Mouse (Mus musculus) liver, adult 2 months (tissue): ENCODE data around the gene Akr1b8. TPM values are rescaled to one million over a fixed set of nuclear protein-coding genes. Genes with fewer than 3 reads are reported as not detected.
"Not testable (repeated sequence)": the region's sequence is repeated elsewhere in the genome, so short reads cannot be mapped to it uniquely, and the experiment has no call there.

Experiments
- DNase-seq: peaks from one replicate; pipeline ENCODE4 v3.0.0-alpha.2; 2011; ENCODE audit warnings: low read depth, low spot score; ENCODE audit errors: extremely low read depth
- H3K27ac ChIP-seq: fragments of 200-500 bp; replicated peaks from 2 replicates; pipeline ENCODE4 v1.5.1; 2012; ENCODE audit warnings: low read depth, mild to moderate bottlenecking, control low read depth, inconsistent platforms, low read length; ENCODE audit not compliant: insufficient read depth
- H3K27me3 ChIP-seq: fragments of 200-500 bp; 2 replicates; pipeline ENCODE4 v1.6.1; 2012; ENCODE audit warnings: mild to moderate bottlenecking, moderate library complexity, low read length, inconsistent platforms; ENCODE audit not compliant: control insufficient read depth, insufficient read depth
- H3K36me3 ChIP-seq: fragments of 200-500 bp; 2 replicates; pipeline ENCODE4 v1.6.1; 2012; ENCODE audit warnings: low read length, inconsistent platforms; ENCODE audit not compliant: control insufficient read depth, insufficient read depth
- H3K4me1 ChIP-seq: fragments of 200-500 bp; 2 replicates; pipeline ENCODE4 v1.6.1; 2011; ENCODE audit warnings: low read length; ENCODE audit not compliant: control insufficient read depth, insufficient read depth
- H3K4me3 ChIP-seq: fragments of 200-500 bp; 2 replicates; pipeline ENCODE4 v1.5.1; 2011; ENCODE audit warnings: low read depth, mild to moderate bottlenecking, control low read depth, low read length, moderate library complexity; ENCODE audit not compliant: insufficient read depth
- H3K79me2 ChIP-seq: fragments of 200-500 bp; 2 replicates; pipeline ENCODE4 v1.6.1; 2012; ENCODE audit warnings: inconsistent platforms, mild to moderate bottlenecking, low read length, moderate library complexity; ENCODE audit not compliant: control insufficient read depth, insufficient read depth
- H3K9ac ChIP-seq: fragments of 200-500 bp; 2 replicates; pipeline ENCODE4 v1.6.1; 2012; ENCODE audit warnings: low read depth, mild to moderate bottlenecking, control low read depth, inconsistent platforms, low read length
- CTCF ChIP-seq: fragments of 200-500 bp; IDR thresholded peaks from 2 replicates; pipeline ENCODE4 v1.5.1; 2011; ENCODE audit warnings: low read depth, low read length, control low read depth
- POLR2A ChIP-seq: fragments of 200-500 bp; IDR thresholded peaks from 2 replicates; pipeline ENCODE4 v1.6.1; 2011; ENCODE audit warnings: low read length, control low read depth; ENCODE audit not compliant: insufficient read depth; ENCODE audit errors: extremely low read depth
- WGBS: fragments of 180-500 bp; shearing (Covaris S2); methylation state at CpG from one replicate; pipeline ENCODE4 v1.1.7; 2018; 5-methylcytosine and 5-hydroxymethylcytosine counted together
- polyA plus RNA-seq: library from polyadenylated mRNA; depleted of rRNA; stranded (reverse); fragments of >200 nt; gene quantifications from 2 replicates; pipeline ENCODE4 v1.2.3, GENCODE M21; 2012
- total RNA-seq: library from RNA; depleted of rRNA; stranded (reverse); fragments of >200 nt; gene quantifications from 2 replicates; pipeline ENCODE4 v1.2.3, GENCODE M21; 2014

The Akr1b8 gene
- total and polyA plus RNA-seq, 2 experiments = 1.5 to 4.4 TPM

GRCm38 (mm10) chr6:34367998-34368397, 14.1 kb downstream of the Akr1b8 start:
- peak overlapping the region; percentile 31 for H3K27ac ChIP-seq
- TF ChIP-seq CTCF (no peak), POLR2A (no peak)
- no peaks in the 10 kb centered on the region for H3K36me3 ChIP-seq
- H3K4me1 ChIP-seq = peaks cover 2% of the 10 kb centered on the region
- WGBS = 71% methylated on average over 9 of the region's 9 CpGs
- no peak overlapping the region for H3K4me3 ChIP-seq
- H3K9ac ChIP-seq = no peak overlapping the region
- no peaks in the 10 kb centered on the region for H3K79me2 ChIP-seq
- H3K27me3 ChIP-seq = no peaks in the 10 kb centered on the region
- DNase-seq = peak; percentile 44

- Histone ChIP-seq H3K36me3 (no peaks in the 10 kb centered on the region), H3K4me3 (no peak overlapping the region), H3K9ac (no peak overlapping the region), H3K4me1 (peaks cover 2% of the 10 kb centered on the region), H3K79me2 (no peaks in the 10 kb centered on the region), H3K27me3 (no peaks in the 10 kb centered on the region), H3K27ac (no peak overlapping the region)
- no peak for DNase-seq
- TF ChIP-seq POLR2A (no peak), CTCF (no peak)
- WGBS = 69% methylated on average over 8 of the region's 8 CpGs
These were observed 16.2 kb downstream of the Akr1b8 start for GRCm38 (mm10) chr6:34370081-34370480.

- no peak for TF ChIP-seq CTCF
- no peak for TF ChIP-seq POLR2A
- 21% methylated on average over 18 of the region's 18 CpGs for WGBS
- H3K9ac ChIP-seq = peak overlapping the region; percentile 40; the same call in 1 of the 2 replicates
- peak; percentile 54 for DNase-seq
- no peak overlapping the region for H3K27ac ChIP-seq
- H3K79me2 ChIP-seq = no peaks in the 10 kb centered on the region
- no peaks in the 10 kb centered on the region for H3K27me3 ChIP-seq
- H3K36me3 ChIP-seq = no peaks in the 10 kb centered on the region
- H3K4me1 ChIP-seq = peaks cover 2% of the 10 kb centered on the region
- H3K4me3 ChIP-seq = no peak overlapping the region; the same call in 1 of the 2 replicates
These were observed 17.9 kb downstream of the Akr1b8 start for GRCm38 (mm10) chr6:34371700-34372351.

GRCm38 (mm10) chr6:34373841-34374240, 19.9 kb downstream of the Akr1b8 start:
- 67% methylated on average over 7 of the region's 7 CpGs for WGBS
- no peak overlapping the region for H3K4me3 ChIP-seq
- H3K27ac ChIP-seq = no peak overlapping the region
- no peak overlapping the region for H3K9ac ChIP-seq
- no peaks in the 10 kb centered on the region for H3K79me2 ChIP-seq
- H3K36me3 ChIP-seq = no peaks in the 10 kb centered on the region
- no peaks in the 10 kb centered on the region for H3K27me3 ChIP-seq
- no peak for TF ChIP-seq POLR2A
- TF ChIP-seq CTCF = no peak
- DNase-seq = no peak
- peaks cover 2% of the 10 kb centered on the region; the same call in 1 of the 2 replicates for H3K4me1 ChIP-seq

- H3K27me3 ChIP-seq, H3K27ac ChIP-seq, H3K9ac ChIP-seq, H3K4me3 ChIP-seq, H3K4me1 ChIP-seq, H3K36me3 ChIP-seq, DNase-seq, H3K79me2 ChIP-seq: not testable (repeated sequence)
- WGBS = 87% methylated on average over 5 of the region's 5 CpGs
These were observed 22.0 kb downstream of the Akr1b8 start for GRCm38 (mm10) chr6:34375888-34376287.

- Histone ChIP-seq H3K9ac (no peak overlapping the region), H3K4me3 (no peak overlapping the region), H3K79me2 (no peaks in the 10 kb centered on the region), H3K4me1 (peaks cover 2% of the 10 kb centered on the region; the same call in 1 of the 2 replicates), H3K36me3 (no peaks in the 10 kb centered on the region), H3K27ac (no peak overlapping the region), H3K27me3 (no peaks in the 10 kb centered on the region)
- 61% methylated on average over 8 of the region's 8 CpGs for WGBS
- no peak for DNase-seq
- no peak for TF ChIP-seq POLR2A
- TF ChIP-seq CTCF = no peak
These were observed 29.5 kb downstream of the Akr1b8 start for GRCm38 (mm10) chr6:34383401-34383800.
